Mouse (Mus musculus): ENCODE measurements around the gene Ccdc122. TPM values are rescaled to one million over a fixed set of nuclear protein-coding genes. Genes with fewer than 3 reads are reported as not detected.
"Not testable (repeated sequence)": the region's sequence is repeated elsewhere in the genome, so short reads cannot be mapped to it uniquely, and the experiment has no call there.

The Ccdc122 gene
- total RNA-seq (2014; rRNA removed) (5.0 and 6.9 TPM in 2 replicates), polyA plus RNA-seq (2012; rRNA removed) (1.3 and 1.4 TPM in 2 replicates)

GRCm38 (mm10) chr14:77036226-77037046 lies at the start of gene Ccdc122, which contains the start of gene Lacc1:
TSS of gene Ccdc122 (plus strand) at chr14:77036772.
TSS of gene Lacc1 (minus strand) at chr14:77036904.
- peaks cover 9% of the 10 kb centered on the region for H3K4me1 ChIP-seq (ENCODE audit: control insufficient read depth, insufficient read depth, low read length)
- TF ChIP-seq CTCF (IDR thresholded peaks at IDR 0.05; ENCODE audit: low read depth, low read length) (peak; percentile 78), POLR2A (IDR thresholded peaks at IDR 0.05; ENCODE audit: extremely low read depth, insufficient read depth, low read length) (0 out of 2 replicates have a peak, but pooled peaks have one; percentile 3)
- under 1% methylated on average over 86 of the region's 86 CpGs for WGBS
- peak; percentile 55 for DNase-seq (ENCODE audit: extremely low read depth, low read depth, low spot score)
- no peaks in the 10 kb centered on the region for H3K27me3 ChIP-seq (ENCODE audit: control insufficient read depth, insufficient read depth, low read length)
- peak within 1 kb of the TSS; percentile 97 for H3K9ac ChIP-seq (ENCODE audit: low read depth, low read length)
- H3K27ac ChIP-seq (replicated peaks; ENCODE audit: insufficient read depth, low read depth, low read length) = peak within 1 kb of the TSS; percentile 74
- H3K36me3 ChIP-seq (ENCODE audit: control insufficient read depth, insufficient read depth, low read length) = peaks cover 6% of the 10 kb centered on the region
- H3K79me2 ChIP-seq (ENCODE audit: control insufficient read depth, insufficient read depth, low read length) = no peaks in the 10 kb centered on the region
- H3K4me3 ChIP-seq (ENCODE audit: insufficient read depth, low read depth, low read length) = peak within 1 kb of the TSS; percentile 78

GRCm38 (mm10) chr14:76990351-76990750 lies 46.2 kb upstream of the Ccdc122 start:
- H3K27ac ChIP-seq (replicated peaks; ENCODE audit: insufficient read depth, low read depth, low read length); H3K27me3 ChIP-seq (ENCODE audit: control insufficient read depth, insufficient read depth, low read length); H3K36me3 ChIP-seq (ENCODE audit: control insufficient read depth, insufficient read depth, low read length); H3K9ac ChIP-seq (ENCODE audit: low read depth, low read length); H3K4me1 ChIP-seq (ENCODE audit: control insufficient read depth, insufficient read depth, low read length); H3K4me3 ChIP-seq (ENCODE audit: insufficient read depth, low read depth, low read length); DNase-seq (ENCODE audit: extremely low read depth, low read depth, low spot score); H3K79me2 ChIP-seq (ENCODE audit: control insufficient read depth, insufficient read depth, low read length): not testable (repeated sequence)
- 91% methylated on average over 2 of the region's 2 CpGs for WGBS

GRCm38 (mm10) chr14:77004740-77005139 lies 31.8 kb upstream of the Ccdc122 start:
- no peak overlapping the region for H3K4me3 ChIP-seq (ENCODE audit: insufficient read depth, low read depth, low read length)
- no peaks in the 10 kb centered on the region for H3K79me2 ChIP-seq (ENCODE audit: control insufficient read depth, insufficient read depth, low read length)
- no peaks in the 10 kb centered on the region for H3K27me3 ChIP-seq (ENCODE audit: control insufficient read depth, insufficient read depth, low read length)
- H3K27ac ChIP-seq (replicated peaks; ENCODE audit: insufficient read depth, low read depth, low read length) = no peak overlapping the region
- 72% methylated on average over 8 of the region's 8 CpGs for WGBS
- TF ChIP-seq CTCF (IDR thresholded peaks at IDR 0.05; ENCODE audit: low read depth, low read length) (no peak), POLR2A (IDR thresholded peaks at IDR 0.05; ENCODE audit: extremely low read depth, insufficient read depth, low read length) (no peak)
- no peak for DNase-seq (ENCODE audit: extremely low read depth, low read depth, low spot score)
- H3K9ac ChIP-seq (ENCODE audit: low read depth, low read length) = no peak overlapping the region
- no peaks in the 10 kb centered on the region for H3K36me3 ChIP-seq (ENCODE audit: control insufficient read depth, insufficient read depth, low read length)
- H3K4me1 ChIP-seq (ENCODE audit: control insufficient read depth, insufficient read depth, low read length) = no peaks in the 10 kb centered on the region; the same call in 1 of the 2 replicates

- Histone ChIP-seq H3K4me1 (ENCODE audit: control insufficient read depth, insufficient read depth, low read length) (no peaks in the 10 kb centered on the region; the same call in 1 of the 2 replicates), H3K36me3 (ENCODE audit: control insufficient read depth, insufficient read depth, low read length) (no peaks in the 10 kb centered on the region), H3K9ac (ENCODE audit: low read depth, low read length) (no peak overlapping the region), H3K79me2 (ENCODE audit: control insufficient read depth, insufficient read depth, low read length) (no peaks in the 10 kb centered on the region), H3K27me3 (ENCODE audit: control insufficient read depth, insufficient read depth, low read length) (no peaks in the 10 kb centered on the region), H3K27ac (replicated peaks; ENCODE audit: insufficient read depth, low read depth, low read length) (no peak overlapping the region), H3K4me3 (ENCODE audit: insufficient read depth, low read depth, low read length) (no peak overlapping the region)
- DNase-seq (ENCODE audit: extremely low read depth, low read depth, low spot score) = no peak
- 88% methylated on average over 5 of the region's 5 CpGs for WGBS
- TF ChIP-seq POLR2A (IDR thresholded peaks at IDR 0.05; ENCODE audit: extremely low read depth, insufficient read depth, low read length) (no peak), CTCF (IDR thresholded peaks at IDR 0.05; ENCODE audit: low read depth, low read length) (no peak)
Measured at GRCm38 (mm10) chr14:77005566-77005965, 31.0 kb upstream of the Ccdc122 start.

GRCm38 (mm10) chr14:77008238-77008637 lies 28.3 kb upstream of the Ccdc122 start:
- Histone ChIP-seq H3K4me1 (ENCODE audit: control insufficient read depth, insufficient read depth, low read length) (no peaks in the 10 kb centered on the region; the same call in 1 of the 2 replicates), H3K36me3 (ENCODE audit: control insufficient read depth, insufficient read depth, low read length) (no peaks in the 10 kb centered on the region), H3K27me3 (ENCODE audit: control insufficient read depth, insufficient read depth, low read length) (no peaks in the 10 kb centered on the region), H3K27ac (replicated peaks; ENCODE audit: insufficient read depth, low read depth, low read length) (no peak overlapping the region), H3K4me3 (ENCODE audit: insufficient read depth, low read depth, low read length) (no peak overlapping the region), H3K79me2 (ENCODE audit: control insufficient read depth, insufficient read depth, low read length) (no peaks in the 10 kb centered on the region), H3K9ac (ENCODE audit: low read depth, low read length) (no peak overlapping the region)
- no peak for TF ChIP-seq POLR2A (IDR thresholded peaks at IDR 0.05; ENCODE audit: extremely low read depth, insufficient read depth, low read length)
- TF ChIP-seq CTCF (IDR thresholded peaks at IDR 0.05; ENCODE audit: low read depth, low read length) = peak; percentile 45
- DNase-seq (ENCODE audit: extremely low read depth, low read depth, low spot score) = peak; percentile 74
- 12% methylated on average over 3 of the region's 3 CpGs for WGBS

GRCm38 (mm10) chr14:77011804-77012203 lies 24.8 kb upstream of the Ccdc122 start:
- no peak overlapping the region for H3K27ac ChIP-seq (replicated peaks; ENCODE audit: insufficient read depth, low read depth, low read length)
- H3K4me1 ChIP-seq (ENCODE audit: control insufficient read depth, insufficient read depth, low read length) = no peaks in the 10 kb centered on the region; the same call in 1 of the 2 replicates
- DNase-seq (ENCODE audit: extremely low read depth, low read depth, low spot score) = peak; percentile 40
- TF ChIP-seq CTCF (IDR thresholded peaks at IDR 0.05; ENCODE audit: low read depth, low read length) = peak; percentile 59; the same call in 1 of the 2 replicates
- TF ChIP-seq POLR2A (IDR thresholded peaks at IDR 0.05; ENCODE audit: extremely low read depth, insufficient read depth, low read length) = no peak
- no peak overlapping the region for H3K4me3 ChIP-seq (ENCODE audit: insufficient read depth, low read depth, low read length)
- no peak overlapping the region for H3K9ac ChIP-seq (ENCODE audit: low read depth, low read length)
- no peaks in the 10 kb centered on the region for H3K79me2 ChIP-seq (ENCODE audit: control insufficient read depth, insufficient read depth, low read length)
- no peaks in the 10 kb centered on the region for H3K36me3 ChIP-seq (ENCODE audit: control insufficient read depth, insufficient read depth, low read length)
- 8% methylated on average over 3 of the region's 3 CpGs for WGBS
- H3K27me3 ChIP-seq (ENCODE audit: control insufficient read depth, insufficient read depth, low read length) = no peaks in the 10 kb centered on the region

GRCm38 (mm10) chr14:77016783-77017182 lies 19.8 kb upstream of the Ccdc122 start:
- WGBS = 24% methylated on average over 12 of the region's 12 CpGs
- H3K36me3 ChIP-seq (ENCODE audit: control insufficient read depth, insufficient read depth, low read length); H3K4me1 ChIP-seq (ENCODE audit: control insufficient read depth, insufficient read depth, low read length); H3K9ac ChIP-seq (ENCODE audit: low read depth, low read length); H3K4me3 ChIP-seq (ENCODE audit: insufficient read depth, low read depth, low read length); H3K79me2 ChIP-seq (ENCODE audit: control insufficient read depth, insufficient read depth, low read length); H3K27ac ChIP-seq (replicated peaks; ENCODE audit: insufficient read depth, low read depth, low read length); H3K27me3 ChIP-seq (ENCODE audit: control insufficient read depth, insufficient read depth, low read length): not testable (repeated sequence)
- DNase-seq (ENCODE audit: extremely low read depth, low read depth, low spot score) = peak; percentile 69

All from liver, adult 2 months (tissue).